Mouse (Mus musculus) spleen, adult 18-20 months (tissue): ENCODE results near the gene Tmem248.
A peak's percentile ranks its signal among the peaks of the same experiment; 100 is the strongest.
"Not testable (repeated sequence)": the region's sequence is repeated elsewhere in the genome, so short reads cannot be mapped to it uniquely, and the experiment has no call there.

Experiments
- DNase-seq, 2 experiments: peaks; one replicate each; pipeline ENCODE4 v3.0.0; 2022; ENCODE audit warnings: mixed read lengths in 2 of 2

The Tmem248 gene

DNA sequence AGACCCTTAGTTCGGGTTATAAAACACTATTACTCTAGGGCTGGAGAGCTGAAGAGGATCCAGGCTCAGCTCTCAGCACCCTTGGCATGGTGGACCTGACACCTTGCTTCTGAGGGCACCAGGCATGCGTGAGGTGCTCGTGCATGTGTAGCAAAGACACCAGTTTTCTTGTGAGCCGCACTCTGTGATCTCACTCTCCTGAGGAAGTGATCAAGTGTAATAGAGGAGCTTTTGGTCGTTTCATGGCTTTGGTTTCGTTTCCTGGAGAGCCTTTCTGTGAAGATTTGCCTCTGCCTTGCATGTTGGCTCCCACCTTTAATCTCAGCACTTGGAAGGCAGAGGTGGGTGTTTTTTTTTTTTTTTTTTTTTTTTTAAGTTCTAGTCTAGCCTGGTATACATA is 12.3 kb upstream of the Tmem248 start:
- no peak for DNase-seq

DNA sequence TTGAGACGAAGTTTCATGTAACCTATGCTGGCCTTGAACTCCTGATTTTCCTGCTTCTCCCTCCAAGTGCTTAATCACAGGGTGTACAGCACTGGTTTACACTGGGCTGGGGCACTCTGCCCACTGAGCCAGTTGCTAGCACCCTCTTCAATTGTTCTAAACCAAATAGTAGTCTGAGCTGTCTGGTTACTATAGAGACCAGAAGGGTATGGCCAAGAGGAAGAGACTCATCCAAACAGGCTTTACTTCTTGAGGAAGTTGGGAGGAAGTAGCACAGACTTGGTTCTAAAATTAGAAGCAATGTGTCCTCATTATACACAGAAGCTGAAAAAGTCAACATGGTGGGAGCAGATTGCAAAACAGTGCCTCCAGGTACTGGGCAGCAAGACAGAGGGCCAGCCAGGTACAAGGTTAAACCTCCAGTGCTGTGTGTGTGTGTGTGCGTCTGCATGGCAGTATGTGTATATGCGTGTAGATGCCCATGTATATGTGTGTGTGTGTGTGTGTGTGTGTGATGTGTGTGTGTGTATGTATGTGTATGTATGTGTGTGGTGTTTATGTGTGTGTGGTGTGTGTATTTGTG is 11.3 kb upstream of the Tmem248 start:
- no peak for DNase-seq

DNA sequence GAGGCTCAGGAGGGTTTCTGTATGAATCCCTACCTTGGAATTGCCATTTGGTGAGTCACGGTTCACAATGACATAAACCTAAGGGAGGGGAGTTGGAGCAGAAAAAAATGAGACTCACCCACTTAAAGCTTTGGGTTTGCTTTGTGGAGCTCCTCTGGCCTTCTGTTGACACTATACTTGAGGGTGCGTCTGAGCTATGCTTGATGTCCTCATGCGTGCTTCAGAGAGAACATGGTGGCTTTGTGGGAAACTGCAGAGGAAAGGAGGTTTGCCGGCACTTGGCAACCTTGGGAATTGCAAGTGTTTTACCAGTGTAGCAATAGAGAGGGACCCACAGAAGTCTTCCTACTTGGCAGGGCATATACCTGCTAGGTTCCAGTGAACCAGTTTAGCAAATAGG is 9.6 kb upstream of the Tmem248 start:
- no peak for DNase-seq

DNA sequence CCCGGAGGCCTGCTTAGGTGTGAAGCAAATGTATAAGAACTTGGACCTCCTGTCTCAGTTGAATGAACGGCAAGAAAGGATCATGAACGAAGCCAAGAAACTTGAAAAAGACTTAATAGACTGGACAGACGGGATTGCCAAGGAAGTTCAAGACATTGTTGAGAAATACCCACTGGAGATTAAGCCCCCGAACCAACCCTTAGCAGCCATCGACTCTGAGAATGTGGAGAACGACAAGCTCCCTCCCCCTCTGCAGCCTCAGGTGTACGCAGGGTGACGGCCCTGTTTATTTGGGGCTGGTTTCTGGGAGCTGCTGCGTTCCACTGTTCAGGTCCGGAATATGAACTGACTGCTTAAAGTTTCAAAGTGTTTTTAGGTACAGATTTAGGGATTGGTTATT is 3.9 kb upstream of the Tmem248 start:
- no peak for DNase-seq

DNA sequence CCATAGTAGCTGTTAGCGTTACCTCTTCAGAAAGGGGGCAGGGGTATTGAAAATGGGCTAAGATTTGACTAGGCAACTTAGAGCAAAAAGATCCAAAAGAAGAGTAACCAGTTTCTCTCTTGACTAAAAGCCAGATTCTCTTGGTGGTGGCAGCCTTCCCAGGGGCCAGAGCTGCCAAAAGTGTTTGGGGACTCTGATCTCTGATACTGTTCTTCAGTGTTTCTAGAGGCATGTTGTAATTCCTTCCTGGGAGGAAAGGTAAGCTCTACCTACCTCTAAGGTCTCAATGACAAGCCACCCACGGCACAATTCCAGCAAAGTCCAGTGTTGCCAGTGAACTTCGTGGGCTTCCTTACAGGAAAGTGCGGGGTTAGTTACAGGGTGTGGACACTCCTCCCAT is 525 bp downstream of the Tmem248 start:
- no peak for DNase-seq

DNA sequence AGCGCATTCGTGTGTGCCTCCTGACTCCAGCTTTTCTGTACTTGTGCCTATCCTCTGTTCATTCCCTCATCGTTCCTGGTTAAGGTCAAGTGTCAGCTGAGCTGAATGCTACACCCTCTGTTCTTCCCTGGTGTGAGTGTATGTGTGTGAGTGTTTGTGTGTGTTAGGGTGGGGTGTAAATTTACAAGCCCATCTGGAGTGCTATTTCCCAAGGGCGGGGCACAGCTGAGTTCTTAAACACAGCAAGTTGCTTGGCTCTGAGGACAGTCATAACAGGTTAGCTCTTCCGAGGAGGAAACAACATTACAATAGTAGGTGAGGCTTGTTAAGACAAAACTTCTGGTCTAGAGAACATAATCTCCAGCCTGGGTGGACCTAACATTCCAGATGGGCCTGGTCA is 1.5 kb downstream of the Tmem248 start:
- DNase-seq = no peak

DNA sequence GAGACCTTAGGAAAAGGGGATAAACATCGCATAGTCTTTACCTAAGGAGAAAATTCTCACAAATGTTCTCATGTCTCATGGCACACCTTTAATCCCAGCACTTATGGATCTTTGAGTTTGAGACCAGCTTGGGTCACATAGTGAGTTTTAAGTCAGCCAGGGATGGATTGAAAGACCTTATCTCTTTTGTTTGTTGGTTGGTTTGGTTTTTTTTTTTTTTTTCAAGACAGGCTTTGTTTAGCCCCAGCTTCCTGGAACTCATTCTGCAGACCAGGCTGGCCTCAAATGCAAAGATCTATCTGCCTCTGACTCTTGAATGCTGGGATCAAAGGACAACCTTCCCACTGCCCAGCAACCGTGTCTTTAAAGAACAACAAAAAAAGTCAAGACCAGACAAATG is 4.4 kb downstream of the Tmem248 start:
- no peak for DNase-seq

DNA sequence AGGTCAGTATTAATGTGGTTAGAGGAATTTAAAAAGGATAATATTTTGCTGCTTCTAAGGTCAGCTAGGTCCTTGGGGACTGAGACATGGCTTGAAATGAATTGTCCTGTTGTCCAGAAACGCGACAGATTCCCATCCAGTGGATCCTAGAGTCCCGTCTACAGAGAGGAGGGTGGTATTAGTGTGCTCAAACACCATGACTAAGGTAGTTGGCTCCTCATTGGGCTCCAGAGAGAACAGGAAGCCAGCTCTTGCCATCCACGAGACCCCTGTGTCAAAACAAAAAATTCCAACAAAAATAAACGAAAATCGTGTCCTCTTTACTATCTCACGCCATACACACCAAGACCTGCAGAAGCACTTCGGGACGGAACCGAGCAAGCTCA is 4.9 kb downstream of the Tmem248 start:
- no peak for DNase-seq

DNA sequence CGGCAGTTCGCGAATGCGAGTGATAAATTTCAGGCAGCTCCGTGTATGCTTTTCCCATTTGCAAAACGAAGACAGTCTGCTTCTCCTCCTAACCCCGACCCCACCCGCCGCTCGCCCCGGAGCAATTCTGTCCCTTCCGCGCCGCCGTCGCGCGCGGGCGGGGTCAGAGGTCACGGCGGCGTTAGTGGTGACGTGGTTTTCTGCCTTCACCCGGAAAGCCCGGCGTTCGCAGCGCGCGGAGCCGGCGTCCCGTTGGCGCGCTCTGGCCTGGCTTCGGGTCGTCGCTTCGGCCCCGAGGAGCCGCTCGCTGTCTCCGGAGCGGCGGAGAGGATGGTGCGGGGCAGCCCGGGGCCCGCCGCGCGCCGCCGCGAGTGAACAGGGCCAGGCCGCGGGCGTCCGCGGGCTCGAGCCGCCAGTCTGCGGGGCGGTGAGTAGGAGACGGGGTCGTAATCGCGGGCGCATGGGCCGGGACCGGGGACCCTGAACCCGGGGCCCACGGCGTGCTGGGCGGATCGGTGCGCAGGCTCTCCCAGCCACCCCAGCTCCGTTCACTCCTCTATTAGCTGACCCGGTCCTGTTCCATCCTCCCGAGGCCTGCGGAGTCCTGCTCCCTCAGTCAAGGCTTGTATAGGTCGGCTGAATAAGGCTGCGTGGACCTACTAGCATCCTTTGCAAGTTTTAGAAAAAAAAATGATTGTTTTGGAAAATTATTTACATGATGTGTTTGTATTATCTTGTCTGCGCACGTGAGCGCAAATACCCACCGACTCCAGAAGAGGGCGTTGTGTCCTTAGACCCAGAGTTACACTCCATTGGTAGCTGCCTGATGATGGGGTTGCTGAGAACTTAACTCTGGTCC is 5.5 kb downstream of the Tmem248 start:
- DNase-seq = peak; percentile 90 to 96

DNA sequence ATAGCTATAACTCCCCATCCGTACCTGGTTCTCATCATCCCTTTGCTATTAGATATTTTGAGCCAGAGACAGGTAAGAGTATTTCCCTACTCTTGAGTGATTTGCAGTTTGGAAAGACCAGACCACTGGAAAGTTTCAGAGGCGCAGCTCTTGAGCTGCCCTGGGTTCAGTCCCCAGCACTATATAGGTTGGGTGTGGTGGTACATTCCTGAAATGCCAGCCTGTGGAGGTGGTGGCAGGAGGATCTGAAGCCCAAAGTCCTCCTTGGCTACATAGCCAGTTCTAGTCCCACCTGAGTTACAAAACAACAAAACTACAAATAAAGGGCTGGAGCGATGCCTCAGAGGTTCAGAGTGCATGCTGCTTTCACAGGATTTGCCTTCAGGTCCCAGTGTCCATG is 9.9 kb downstream of the Tmem248 start:
- DNase-seq = no peak

DNA sequence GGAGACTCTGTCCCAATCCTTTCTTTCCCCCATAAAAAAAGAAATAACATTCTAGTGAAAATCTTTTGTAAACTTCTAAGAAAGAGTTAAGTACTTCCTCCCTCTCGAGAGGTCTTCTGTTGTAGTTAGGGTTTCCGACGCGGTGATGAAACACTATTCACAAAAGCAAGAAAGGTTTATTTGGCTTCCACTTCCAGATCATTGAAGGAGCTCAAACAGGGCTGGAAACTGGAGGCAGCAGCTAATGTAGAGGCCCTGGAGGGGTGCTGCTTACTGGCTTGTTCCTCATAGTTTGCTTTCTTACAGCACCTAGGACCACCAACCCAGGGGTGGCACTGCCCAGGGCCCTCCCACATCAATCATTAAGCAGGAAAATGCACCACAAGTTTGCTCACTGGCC is 11.2 kb downstream of the Tmem248 start:
- DNase-seq = no peak

DNA sequence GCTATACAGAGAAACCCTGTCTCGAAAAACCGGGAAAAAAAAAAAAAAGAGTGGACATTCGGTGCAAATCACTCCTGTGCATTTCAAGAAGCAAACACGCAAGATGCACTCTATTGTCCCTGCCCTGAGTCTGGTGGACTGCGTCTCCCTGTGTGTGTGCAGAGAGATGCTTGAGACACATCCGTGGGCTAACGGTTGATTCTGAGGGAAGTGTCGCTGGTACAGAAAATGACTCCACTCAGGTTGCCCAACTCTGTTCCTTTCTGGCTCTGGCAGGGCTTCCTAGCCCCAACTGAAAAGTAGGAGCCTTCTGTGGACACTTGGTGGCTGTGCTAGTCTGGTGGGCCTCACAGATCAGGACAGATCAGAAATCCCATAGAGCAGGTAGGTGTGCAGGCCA is 19.4 kb downstream of the Tmem248 start:
- DNase-seq = no peak

DNA sequence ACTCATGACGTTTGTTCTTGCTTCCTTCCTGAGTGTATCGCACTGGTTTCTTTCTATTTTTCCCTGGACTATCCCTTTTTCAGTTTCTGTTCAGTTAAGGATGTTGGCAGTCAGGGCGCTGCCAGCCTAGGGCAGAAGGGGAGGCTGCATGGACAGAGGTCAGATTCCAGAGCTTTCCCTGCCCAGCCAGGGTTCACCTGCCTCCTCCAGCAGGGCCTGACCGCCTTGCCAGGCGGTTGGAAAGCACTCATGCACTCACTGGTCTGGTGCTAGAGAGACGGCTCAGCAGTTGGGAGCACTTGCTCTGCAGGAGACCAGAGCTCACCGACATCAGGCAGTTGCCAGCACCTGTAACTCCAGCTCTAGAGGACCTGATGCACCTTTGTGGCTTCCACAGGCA is 22.4 kb downstream of the Tmem248 start:
- DNase-seq = no peak

DNA sequence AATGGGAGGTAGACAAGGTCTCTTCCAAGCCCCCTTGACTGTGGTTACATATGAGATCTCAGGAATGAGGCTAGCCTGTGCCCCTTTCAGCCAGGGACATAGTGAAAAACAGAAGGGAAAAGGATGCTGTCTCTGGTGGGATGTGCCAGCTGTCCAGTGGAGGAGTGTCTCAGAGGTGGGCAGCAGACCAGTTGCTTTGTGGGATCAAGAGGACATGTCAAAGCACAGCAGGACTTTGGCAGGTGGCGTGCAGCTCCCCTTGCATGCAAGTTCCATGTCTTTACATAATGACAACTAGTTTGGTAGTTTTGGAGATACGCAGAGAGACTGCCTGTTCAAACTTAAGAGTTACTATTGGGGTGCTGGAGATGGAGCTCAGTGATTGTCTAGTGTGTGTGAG is 23.0 kb downstream of the Tmem248 start:
- no peak for DNase-seq

DNA sequence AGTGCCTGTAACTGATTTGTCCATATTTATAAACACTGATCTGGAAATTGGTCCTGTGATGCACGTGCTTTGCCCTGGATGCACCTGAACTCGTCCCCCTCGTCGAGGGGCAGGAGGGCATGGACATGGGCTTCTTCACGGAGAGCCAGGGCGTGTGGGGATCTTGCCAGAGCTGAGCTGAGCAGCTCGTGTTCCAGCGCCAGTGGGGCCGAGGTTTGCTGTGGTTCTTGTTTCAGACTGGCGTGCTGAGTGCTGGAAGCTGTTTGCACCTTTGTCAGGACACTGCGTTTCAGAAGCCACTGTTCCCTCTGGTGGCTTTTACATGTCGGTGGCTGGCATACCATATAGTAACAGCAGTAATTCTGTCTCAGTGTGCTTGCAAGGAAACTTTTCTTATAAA is 24.5 kb downstream of the Tmem248 start:
- DNase-seq = no peak

DNA sequence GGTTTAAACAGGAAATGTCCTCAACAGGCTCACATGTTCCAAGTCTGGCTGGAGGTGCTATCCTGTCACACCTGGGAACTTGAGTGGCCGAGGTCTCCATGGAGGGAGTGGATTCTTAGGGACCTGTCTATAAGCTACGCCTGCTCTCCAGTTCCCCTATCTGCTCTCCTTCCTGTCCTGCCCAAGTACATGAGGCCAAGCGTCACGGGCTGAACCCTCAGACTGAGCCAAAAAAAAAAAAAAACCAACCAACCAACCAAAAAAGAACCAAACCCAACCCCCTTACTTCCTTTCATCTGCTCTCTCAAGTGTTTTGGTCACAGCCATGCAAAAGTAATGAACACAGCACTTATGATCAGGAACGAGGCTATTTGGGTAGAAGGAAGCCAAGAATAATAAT is 30.9 kb downstream of the Tmem248 start:
- no peak for DNase-seq

DNA sequence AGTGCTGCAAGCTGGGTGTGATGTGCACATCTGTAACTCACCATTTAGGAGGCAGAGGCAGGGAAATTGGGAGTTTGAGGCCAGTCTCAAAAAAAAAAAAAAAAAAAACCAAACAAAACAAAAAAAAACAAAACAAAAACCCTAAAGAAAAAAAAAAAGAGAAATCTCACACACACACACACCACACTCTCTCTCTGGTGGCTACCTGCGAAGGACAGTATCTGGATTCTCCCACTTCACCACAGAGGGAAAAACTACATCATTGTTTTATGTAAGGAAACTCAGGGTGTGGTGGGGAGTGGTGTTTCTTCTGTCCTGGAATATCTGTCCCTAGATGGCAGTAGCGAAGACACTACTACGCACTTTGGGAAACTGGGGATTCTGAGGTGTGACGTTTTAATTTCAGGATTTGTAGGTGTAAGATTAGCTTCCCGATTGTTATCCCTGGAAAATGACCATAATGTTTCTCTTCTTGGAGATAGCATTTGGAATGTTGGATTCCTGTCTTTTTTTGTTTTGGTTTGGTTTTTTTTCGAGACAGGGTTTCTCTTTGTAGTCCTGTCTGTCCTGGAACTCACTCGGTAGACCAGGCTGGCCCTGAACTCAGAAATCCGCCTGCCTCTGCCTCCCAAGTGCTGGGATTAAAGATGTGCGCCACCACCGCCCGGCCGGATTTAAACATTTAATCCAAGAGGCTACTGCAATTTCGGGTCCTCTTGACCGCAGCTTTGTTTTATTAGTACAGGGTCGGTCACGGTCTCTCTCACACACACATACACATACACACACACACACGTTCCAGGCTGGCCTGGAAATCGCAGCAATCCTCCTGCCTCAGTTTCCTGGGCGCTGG is 37.5 kb downstream of the Tmem248 start:
- no peak for DNase-seq

DNA sequence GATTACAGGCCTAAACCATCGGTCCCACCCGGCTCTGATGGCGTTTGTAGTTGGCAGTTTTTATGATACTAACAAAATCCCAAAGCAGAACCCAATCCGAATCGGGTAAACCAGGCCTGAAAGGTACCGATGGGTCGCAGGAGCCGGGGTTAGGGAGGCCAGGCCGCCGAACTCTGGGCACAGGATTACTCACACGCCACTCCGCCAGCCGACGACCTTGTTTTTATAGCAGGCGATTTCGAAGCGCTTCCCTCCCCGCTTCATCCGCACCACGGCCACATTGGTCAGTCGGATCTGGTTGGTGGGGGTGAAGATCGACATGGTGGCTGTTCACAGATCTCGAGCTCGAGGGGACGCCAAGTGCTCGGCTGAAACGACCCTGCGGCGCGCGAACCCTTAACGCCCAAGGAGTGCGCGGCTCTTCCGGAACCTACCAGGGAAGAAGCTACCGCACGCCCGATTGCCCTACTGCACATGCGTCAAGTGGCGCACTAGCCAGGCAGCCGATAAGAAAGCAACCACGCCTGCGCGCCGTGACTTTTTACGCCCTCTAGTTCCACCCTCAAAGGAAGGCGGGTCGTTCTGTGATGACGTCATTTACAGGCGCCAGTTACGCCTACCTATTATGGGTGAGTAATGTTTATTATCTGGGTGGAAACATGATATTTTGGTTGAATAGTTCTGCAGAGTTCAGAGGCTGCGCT is 38.3 kb downstream of the Tmem248 start, which contains the start of the genes Sbds and Tyw1:
Gene Sbds, minus strand, starts transcription at position 514 of the 704 bp plus-strand sequence.
Gene Tyw1, plus strand, starts transcription at position 603 of the 704 bp plus-strand sequence.
- peak; percentile 94 to 96 for DNase-seq

DNA sequence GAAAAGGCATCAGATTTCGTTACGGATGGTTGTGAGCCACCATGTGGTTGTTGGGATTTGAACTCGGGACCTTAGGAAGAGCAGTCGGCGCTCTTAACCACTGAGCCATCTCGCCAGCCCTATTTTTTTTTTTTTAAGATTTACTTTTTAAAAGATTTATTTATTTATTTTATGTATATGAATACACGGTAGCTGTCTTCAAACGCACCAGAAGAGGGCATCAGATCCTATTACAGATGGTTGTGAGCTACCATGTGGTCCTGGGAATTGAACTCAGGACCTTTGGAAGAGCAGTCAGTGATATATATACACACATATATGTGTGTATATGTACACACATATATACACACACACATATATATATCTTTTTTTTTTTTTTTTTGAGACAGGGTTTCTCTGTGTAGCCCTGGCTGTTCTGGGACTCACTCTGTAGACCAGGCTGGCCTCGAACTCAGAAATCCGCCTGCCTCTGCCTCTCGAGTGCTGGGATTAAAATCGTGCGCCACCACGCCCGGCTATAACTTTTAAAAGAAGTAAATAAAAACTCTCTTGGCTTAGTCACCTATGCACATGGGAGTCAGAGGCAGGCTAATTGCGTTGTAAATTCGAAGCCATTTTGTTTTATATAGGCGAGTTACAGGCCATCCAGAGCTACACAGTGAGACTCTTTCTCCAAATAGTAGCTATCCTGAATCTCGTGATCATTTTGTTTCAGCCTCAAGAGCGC is 39.1 kb downstream of the Tmem248 start:
- not testable (repeated sequence) for DNase-seq

DNA sequence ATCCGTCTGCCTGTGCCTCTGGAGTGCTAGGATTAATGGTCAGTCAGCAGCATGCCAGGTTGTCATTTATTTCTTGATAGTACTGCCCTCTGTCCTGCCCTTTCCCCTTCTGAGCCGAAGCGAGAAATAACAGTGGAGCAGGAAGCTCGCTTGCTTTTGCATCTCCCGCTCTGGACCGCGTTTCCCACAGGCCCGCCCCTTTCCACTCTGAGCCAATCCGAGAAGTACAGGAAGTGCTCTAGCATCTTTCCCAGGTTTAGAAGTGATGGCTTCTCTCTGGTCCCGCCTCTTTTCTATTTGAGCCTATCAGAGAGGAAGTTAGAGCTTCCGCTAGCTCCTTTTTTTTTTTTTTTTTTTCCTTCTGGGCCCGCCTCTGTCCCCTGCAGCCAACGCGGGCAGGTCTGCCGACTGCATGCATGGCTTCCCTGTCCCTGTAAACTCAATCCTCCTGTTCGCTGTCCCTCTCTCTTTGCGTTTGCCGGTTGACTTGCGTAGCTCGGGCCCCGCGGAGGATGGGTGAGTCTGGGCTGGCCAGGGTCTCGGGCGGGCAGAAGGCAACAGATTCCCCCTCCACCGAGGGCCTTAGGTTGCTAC is 39.9 kb downstream of the Tmem248 start:
- peak; percentile 84 to 85 for DNase-seq

DNA sequence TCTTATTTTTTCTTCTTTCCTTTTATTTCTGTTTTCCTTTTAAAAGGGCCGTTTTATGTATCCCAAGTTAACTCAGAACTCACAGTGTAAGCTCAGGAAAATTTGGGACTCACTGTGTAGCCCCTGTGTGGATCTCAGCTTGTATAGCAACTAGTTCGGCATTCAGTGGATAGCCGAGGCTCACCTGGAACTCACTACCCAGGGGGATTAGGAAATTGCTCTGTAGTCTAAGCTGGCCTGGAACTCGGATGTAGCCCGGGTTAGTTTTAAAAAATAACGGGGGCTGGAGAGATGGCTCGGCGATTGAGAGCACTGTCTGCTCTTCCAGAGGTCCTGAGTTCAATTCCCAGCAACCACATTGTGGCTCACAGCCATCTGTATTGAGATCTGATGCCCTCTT is 40.4 kb downstream of the Tmem248 start:
- DNase-seq = no peak

DNA sequence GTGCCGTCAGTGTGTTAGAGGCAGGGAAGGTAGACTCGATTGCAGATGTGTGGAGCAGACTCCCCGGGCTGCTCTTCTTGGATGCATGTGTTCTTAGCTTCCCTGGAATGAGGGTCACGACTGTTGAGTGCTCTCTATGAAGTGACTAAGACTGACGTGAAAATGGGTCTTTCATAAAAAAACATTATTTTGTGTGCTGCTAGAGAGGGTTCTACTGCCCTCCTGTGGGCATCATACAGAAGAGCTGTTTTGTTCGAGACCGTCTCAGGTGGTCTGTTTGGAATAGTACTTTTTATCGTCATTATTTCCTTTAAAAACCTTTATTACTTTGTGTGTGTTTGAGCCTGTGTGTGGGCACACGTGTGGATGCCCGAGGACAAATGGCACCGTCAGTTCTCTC is 46.6 kb downstream of the Tmem248 start:
- DNase-seq = no peak
